In the genomic region with DNA sequence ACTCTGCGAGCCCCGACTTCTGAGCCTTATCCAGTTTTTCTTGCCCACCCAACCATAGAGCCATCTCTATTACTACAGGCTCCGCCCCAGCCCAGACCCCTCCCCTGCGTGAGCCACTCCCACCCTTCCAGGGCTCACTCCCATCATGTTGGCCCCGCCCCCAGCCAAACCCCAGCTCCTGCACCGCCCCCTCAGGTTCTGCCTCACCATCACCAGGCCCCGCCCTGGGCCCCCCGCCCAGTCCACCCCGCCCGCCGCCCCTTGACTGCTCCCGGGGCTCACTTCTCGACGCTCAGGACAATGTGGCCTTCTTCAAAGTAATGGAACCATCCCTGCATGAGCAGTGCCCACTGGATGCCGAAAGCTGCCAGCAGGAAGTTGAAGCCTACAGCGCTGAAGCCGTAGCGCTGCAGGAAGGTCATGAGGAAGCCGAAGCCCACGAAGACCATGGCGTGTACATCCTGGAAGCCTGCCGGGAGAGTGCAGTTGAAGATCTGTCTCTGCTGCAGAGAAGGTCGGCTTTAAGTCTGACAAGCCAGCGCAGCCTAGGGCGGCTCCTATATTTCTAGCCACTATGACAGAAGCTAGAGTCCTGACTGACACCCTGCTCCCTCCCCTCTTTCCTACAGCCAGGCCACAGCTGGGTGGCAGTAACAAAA, we compare ENCODE assay signal across 9 mouse cellular contexts. TPM values are rescaled to one million over a fixed set of nuclear protein-coding genes. Genes with fewer than 3 reads are reported as not detected.
DNase-seq lines count a peak whose midpoint lies in the region; ATAC-seq and TF ChIP-seq lines count a peak whose summit lies in the region.
"Had no signal": no experiment of that assay in that cellular context is flagged by ENCODE, and none has a peak within 500 bp of the region (broad histone marks: within the 10 kb centered on the region; RNA-seq: fewer than 3 reads in every experiment).

No protein-coding gene starts in this region.

- H3K4me2 ChIP-seq in heart, postnatal 0 days (ENCODE audit: low read depth, low read length): peak overlapping the region; percentile 48
- peak overlapping the region; percentile 56 for H3K4me2 ChIP-seq in hindbrain, embryonic 12.5 days (replicated peaks)

- DNase-seq in heart, postnatal 0 days (ENCODE audit: low spot score): no peak
- no peak for DNase-seq in heart, adult 8-10 months (ENCODE audit: low spot score)
- peak; percentile 87 for DNase-seq in brain, embryonic 14.5 days (ENCODE audit: low read depth)
- DNase-seq in lung, postnatal 10 days: peak; percentile 35
- peak; percentile 71 for DNase-seq in testis, postnatal 10 days (ENCODE audit: low spot score)
- no peak for DNase-seq in left cerebral cortex, postnatal 36 days (ENCODE audit: low spot score in 2 of 2)

- TF ChIP-seq EP300 in heart, postnatal 0 days (IDR thresholded peaks at IDR 0.05; ENCODE audit: low read depth): no peak

- no peaks in the 10 kb centered on the region for H3K9me3 ChIP-seq in heart, postnatal 0 days (replicated peaks; ENCODE audit: control insufficient read depth, low read length)
- H3K9me3 ChIP-seq in hindbrain, embryonic 12.5 days (replicated peaks): no peaks in the 10 kb centered on the region

- H3K4me3 ChIP-seq in heart, postnatal 0 days (ENCODE audit: low read depth, low read length): peak overlapping the region; percentile 21; the same call in 1 of the 2 replicates
- peak overlapping the region; percentile 21 for H3K4me3 ChIP-seq in hindbrain, embryonic 12.5 days

- no peak for TF ChIP-seq CTCF in heart, postnatal 0 days (IDR thresholded peaks at IDR 0.05; ENCODE audit: low read depth)
- TF ChIP-seq CTCF in brain, embryonic 14.5 days (IDR thresholded peaks at IDR 0.05; ENCODE audit: borderline replicate concordance, extremely low read depth, insufficient read depth, insufficient read length): no peak

- 4% methylated on average over 25 of the region's 25 CpGs for WGBS in heart, postnatal 0 days
- WGBS in hindbrain, embryonic 12.5 days: under 1% methylated on average over 24 of the region's 25 CpGs

- ATAC-seq in heart, postnatal 0 days (ENCODE audit: insufficient read depth, low read depth): 0 out of 2 replicates have a peak, but pooled peaks have one; percentile 31
- peak; percentile 52 for ATAC-seq in hindbrain, embryonic 12.5 days (ENCODE audit: low FRiP score)
- ATAC-seq in monocyte, adult 5-6 weeks (replicated peaks; ENCODE audit: insufficient number of reproducible peaks, low FRiP score, low TSS enrichment, poor library complexity, severe bottlenecking): no peak

- H3K4me1 ChIP-seq in heart, postnatal 0 days (ENCODE audit: control insufficient read depth, insufficient read depth): peaks cover 9% of the 10 kb centered on the region; the same call in 1 of the 2 replicates
- peaks cover 11% of the 10 kb centered on the region for H3K4me1 ChIP-seq in hindbrain, embryonic 12.5 days

- H3K9ac ChIP-seq in heart, postnatal 0 days (replicated peaks; ENCODE audit: low read depth, low read length): no peak overlapping the region
- H3K9ac ChIP-seq in hindbrain, embryonic 12.5 days: no peak overlapping the region

- peaks cover 55% of the 10 kb centered on the region for H3K27me3 ChIP-seq in heart, postnatal 0 days (ENCODE audit: control insufficient read depth, insufficient read depth, low read length)
- H3K27me3 ChIP-seq in hindbrain, embryonic 12.5 days: peaks cover 53% of the 10 kb centered on the region

- intact Hi-C loops in left cerebral cortex, postnatal 36 days (cut with DNase I): no loop called here

- no peak overlapping the region for H3K27ac ChIP-seq in heart, postnatal 0 days (ENCODE audit: low read depth)
- H3K27ac ChIP-seq in hindbrain, embryonic 12.5 days: no peak overlapping the region

- TF ChIP-seq POLR2A in brain, embryonic 14.5 days (IDR thresholded peaks at IDR 0.05; ENCODE audit: borderline replicate concordance, extremely low read depth, insufficient read depth, insufficient read length, poor library complexity, severe bottlenecking): no peak

- H3K36me3 ChIP-seq in heart, postnatal 0 days (replicated peaks; ENCODE audit: control insufficient read depth, insufficient read depth, low read length): no peaks in the 10 kb centered on the region
- H3K36me3 ChIP-seq in hindbrain, embryonic 12.5 days: no peaks in the 10 kb centered on the region

RNA-seq across cellular contexts. Expression of gene Rhcg, which starts 10.1 kb away (rescaled TPM):
- total RNA-seq in heart, postnatal 0 days (2014; rRNA removed; ENCODE audit: low replicate concordance): 0.04 and 0.19 TPM in 2 replicates
- 0.40 and 0.44 TPM in 2 replicates for polyA plus RNA-seq in heart, postnatal 0 days (2015; fragmentation: Nextera tagmentation; extraction: Ambion mirVana)
- not detected for total RNA-seq in heart, adult 8-10 months (2022)
- 1.6 and 3.0 TPM in 2 replicates for polyA plus RNA-seq in brain, embryonic 14.5 days (2012; rRNA removed)
- polyA plus RNA-seq in hindbrain, embryonic 12.5 days (2016; fragmentation: Nextera tagmentation; extraction: Ambion mirVana): 1.4 and 2.3 TPM in 2 replicates
- not detected in 3 replicates for total RNA-seq in monocyte, adult 5-6 weeks (2017)
- total RNA-seq in left cerebral cortex, postnatal 36 days (2021): 1 to 10 TPM in 1 of 2 experiments, under 1 TPM in 1; 0.82 to 1.4 TPM
- total RNA-seq: neutrophil, adult 5-6 weeks had no signal

RNA-seq across cellular contexts. Expression of gene Ticrr, which starts 52.6 kb away (rescaled TPM):
- 2.2 and 4.2 TPM in 2 replicates for total RNA-seq in heart, postnatal 0 days (2014; rRNA removed; ENCODE audit: low replicate concordance)
- polyA plus RNA-seq in heart, postnatal 0 days (2015; fragmentation: Nextera tagmentation; extraction: Ambion mirVana): 0.74 and 1.2 TPM in 2 replicates
- total RNA-seq in heart, adult 8-10 months (2022): under 1 TPM in 1 of 4 experiments, not detected in 3; 0.14 TPM
- polyA plus RNA-seq in brain, embryonic 14.5 days (2012; rRNA removed): 3.1 and 3.2 TPM in 2 replicates
- 8.9 and 9.2 TPM in 2 replicates for polyA plus RNA-seq in hindbrain, embryonic 12.5 days (2016; fragmentation: Nextera tagmentation; extraction: Ambion mirVana)
- total RNA-seq in monocyte, adult 5-6 weeks (2017): 0.29 to 1.5 TPM (median 0.75 TPM) in 3 replicates
- total RNA-seq in left cerebral cortex, postnatal 36 days (2021): under 1 TPM; 0.17 to 0.20 TPM

Comparison
In these comparisons a context has a peak if more than half of its experiments do, and no peak if none do; other contexts are left out.
1. DNase-seq: peak in brain, embryonic 14.5 days (single experiment), lung, postnatal 10 days (single experiment) and testis, postnatal 10 days (single experiment); none in heart, postnatal 0 days (single experiment), heart, adult 8-10 months (single experiment) and left cerebral cortex, postnatal 36 days (0 of 2).